Mouse (Mus musculus): ENCODE data around the gene Tpm1. TPM values are rescaled to one million over a fixed set of nuclear protein-coding genes. Genes with fewer than 3 reads are reported as not detected.

Gene Tpm1
- total RNA-seq, 2 experiments from 2014 or later, result 11,169 to 11,475 TPM

GRCm38 (mm10) chr9:67048483-67049085, 622 bp downstream of the Tpm1 start:
- intact Hi-C loops (cut with DNase I), result loop anchor here (2.0 to 5.0 kb wide), 2 partner anchors 114 to 224 kb away; no protein-coding TSS in a partner anchor
- DNase-seq, result no peak

- intact Hi-C loops (cut with DNase I), result loop anchor here (2.0 to 5.0 kb wide), 2 partner anchors 115 to 224 kb away; no protein-coding TSS in a partner anchor
- DNase-seq, result peak in 1 of 2 experiments; percentile 37
Measured at GRCm38 (mm10) chr9:67047606-67048482, 1.4 kb downstream of the Tpm1 start.

GRCm38 (mm10) chr9:67046881-67047605, 2.2 kb downstream of the Tpm1 start:
- intact Hi-C loops (cut with DNase I), result loop anchor here (5.0 kb wide), 1 partner anchor 225 kb away; no protein-coding TSS in a partner anchor
- DNase-seq, result peak in 1 of 2 experiments; percentile 51

GRCm38 (mm10) chr9:67045966-67046602, 3.1 kb downstream of the Tpm1 start:
- DNase-seq, result no peak
- intact Hi-C loops (cut with DNase I), result loop anchor here (1.0 to 5.0 kb wide), 3 partner anchors 111 to 226 kb away; no protein-coding TSS in a partner anchor

GRCm38 (mm10) chr9:67045306-67045675, 3.9 kb downstream of the Tpm1 start:
- intact Hi-C loops (cut with DNase I), result loop anchor here (1.0 to 5.0 kb wide), 3 partner anchors 112 to 227 kb away; no protein-coding TSS in a partner anchor
- no peak for DNase-seq

GRCm38 (mm10) chr9:67044551-67045305, 4.5 kb downstream of the Tpm1 start:
- intact Hi-C loops (cut with DNase I), result loop anchor here (1.0 to 5.0 kb wide), 4 partner anchors 43 to 228 kb away; no protein-coding TSS in a partner anchor
- DNase-seq, result peak; percentile 62 to 72

- intact Hi-C loops (cut with DNase I), result loop anchor here (1.0 to 2.0 kb wide), 2 partner anchors 42 to 113 kb away; no protein-coding TSS in a partner anchor
- DNase-seq, result peak; percentile 99 to 100
Measured at GRCm38 (mm10) chr9:67043231-67044199, 5.7 kb downstream of the Tpm1 start.

- DNase-seq, result no peak
- intact Hi-C loops (cut with DNase I), result no loop called here
Measured at GRCm38 (mm10) chr9:67042813-67043207, 6.4 kb downstream of the Tpm1 start.

- intact Hi-C loops (cut with DNase I), result no loop called here
- no peak for DNase-seq
Measured at GRCm38 (mm10) chr9:67041840-67042812, 7.1 kb downstream of the Tpm1 start.

- intact Hi-C loops (cut with DNase I), result no loop called here
- no peak for DNase-seq
Measured at GRCm38 (mm10) chr9:67040963-67041839, 8.0 kb downstream of the Tpm1 start.

- intact Hi-C loops (cut with DNase I), result no loop called here
- DNase-seq, result no peak
Measured at GRCm38 (mm10) chr9:67039867-67040266, 9.3 kb downstream of the Tpm1 start.

- no peak for DNase-seq
- intact Hi-C loops (cut with DNase I), result no loop called here
Measured at GRCm38 (mm10) chr9:67038686-67039085, 10.5 kb downstream of the Tpm1 start.

- no peak for DNase-seq
- intact Hi-C loops (cut with DNase I), result no loop called here
Measured at GRCm38 (mm10) chr9:67037666-67038065, 11.5 kb downstream of the Tpm1 start.

- intact Hi-C loops (cut with DNase I), result no loop called here
- DNase-seq, result no peak
Measured at GRCm38 (mm10) chr9:67036527-67037118, 12.6 kb downstream of the Tpm1 start.

GRCm38 (mm10) chr9:67035957-67036451, 13.2 kb downstream of the Tpm1 start:
- peak; percentile 66 to 80 for DNase-seq
- intact Hi-C loops (cut with DNase I), result no loop called here
